Mouse (Mus musculus): ENCODE results near the gene Slc25a41.
"Not testable (repeated sequence)": the region's sequence is repeated elsewhere in the genome, so short reads cannot be mapped to it uniquely, and the experiment has no call there.

Slc25a41 gene

DNA sequence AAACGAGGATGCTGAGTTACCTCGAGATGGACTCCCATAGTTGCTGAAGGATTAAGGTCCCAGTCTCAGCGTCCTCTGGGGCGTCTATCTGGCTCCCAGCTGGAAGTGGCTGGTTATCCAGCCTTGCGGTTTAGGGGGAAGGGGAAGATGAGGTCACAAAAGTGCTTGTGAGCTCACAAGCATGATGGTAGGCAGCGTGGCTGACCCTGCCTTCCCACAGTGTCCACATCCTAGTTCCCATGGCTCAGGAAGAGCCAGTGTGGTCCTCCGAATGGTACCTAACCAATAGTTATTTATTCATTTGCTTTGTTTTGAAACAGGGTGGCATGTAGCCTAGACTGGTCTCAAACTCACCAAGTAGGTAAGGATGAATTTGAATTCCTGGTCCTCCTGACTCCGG lies at the start of gene Slc25a41:
Slc25a41 (minus strand) TSS at position 101 of the 400 bp plus-strand sequence.
- DNase-seq = no peak

DNA sequence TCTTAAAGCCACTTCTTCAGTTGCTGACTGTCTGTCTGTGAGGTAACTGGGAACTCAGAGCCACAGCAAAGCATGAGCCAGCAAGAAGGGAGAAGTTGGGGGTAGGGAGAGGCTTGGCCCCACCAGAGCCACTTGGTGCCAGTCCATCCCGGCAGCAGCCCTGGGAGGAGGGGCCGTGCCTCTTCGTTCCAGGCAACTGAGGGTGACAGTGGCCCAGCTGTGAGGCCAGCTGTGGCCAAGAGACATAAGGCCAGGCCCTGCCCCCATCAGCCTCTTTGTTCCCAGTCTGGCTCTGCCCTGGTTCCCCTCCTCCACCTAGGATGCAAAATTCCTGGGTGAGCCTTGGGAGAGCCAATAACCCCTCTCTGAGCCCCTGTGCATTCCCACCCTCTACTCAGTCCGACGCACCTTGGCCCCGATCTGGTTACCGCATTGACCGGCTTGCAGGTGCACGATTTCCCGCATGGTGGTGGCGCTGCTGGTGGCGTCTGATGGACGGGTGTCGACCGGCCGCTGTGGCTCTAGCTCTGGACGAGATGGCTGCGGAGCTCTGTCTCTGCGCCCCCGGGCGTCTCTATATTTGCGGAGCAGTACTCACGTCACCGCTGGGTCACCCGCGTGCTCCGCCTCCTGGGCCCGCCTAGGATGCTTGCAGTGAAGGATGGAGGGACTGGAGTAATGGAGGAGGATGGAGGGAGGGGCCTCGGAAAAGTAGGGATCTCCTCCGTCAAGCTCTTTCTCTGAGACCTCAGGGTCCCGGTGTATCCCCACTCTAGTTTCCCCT lies 45.8 kb upstream of the Slc25a41 start, which contains the start of gene Tubb4a:
Tubb4a (minus strand) TSS at position 734 of the 784 bp plus-strand sequence.
- peak; percentile 94 to 95 for DNase-seq

DNA sequence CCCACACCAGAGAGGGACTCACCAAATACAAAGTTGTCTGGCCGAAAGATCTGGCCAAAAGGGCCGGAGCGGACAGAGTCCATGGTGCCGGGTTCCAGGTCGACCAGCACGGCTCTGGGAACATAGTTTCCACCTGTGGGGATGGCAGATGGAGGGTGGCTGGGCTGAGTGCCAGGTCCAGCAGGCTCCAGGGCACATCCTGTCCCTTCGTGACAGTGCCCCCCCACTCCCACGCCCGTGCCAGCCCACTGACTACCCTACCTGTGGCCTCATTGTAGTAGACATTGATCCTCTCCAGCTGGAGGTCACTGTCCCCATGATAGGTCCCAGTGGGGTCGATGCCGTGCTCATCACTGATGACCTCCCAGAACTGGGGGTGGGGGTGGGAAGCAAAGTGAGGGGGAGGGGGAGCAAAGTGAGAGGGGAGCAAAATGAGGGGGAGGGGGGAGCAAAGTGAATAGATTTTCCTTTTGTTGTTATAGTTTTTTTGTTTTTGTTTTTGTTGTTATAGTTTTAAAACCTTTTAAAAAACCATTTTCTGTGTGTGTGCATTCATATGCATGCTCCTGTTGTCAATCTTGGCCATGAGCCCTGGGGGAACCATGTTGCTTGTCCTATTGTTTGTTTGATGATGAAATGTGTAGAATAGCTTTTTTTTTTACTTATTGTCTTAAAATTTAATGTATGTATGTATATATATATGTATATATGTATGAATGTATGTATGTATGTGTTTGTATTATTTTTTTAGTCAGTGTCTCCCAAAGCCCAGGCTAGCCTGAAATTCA lies 44.7 kb upstream of the Slc25a41 start:
- DNase-seq = peak; percentile 99

GRCm38 (mm10) chr17:57082481-57082880 lies 41.0 kb upstream of the Slc25a41 start:
- DNase-seq = peak; percentile 74 to 85

DNA sequence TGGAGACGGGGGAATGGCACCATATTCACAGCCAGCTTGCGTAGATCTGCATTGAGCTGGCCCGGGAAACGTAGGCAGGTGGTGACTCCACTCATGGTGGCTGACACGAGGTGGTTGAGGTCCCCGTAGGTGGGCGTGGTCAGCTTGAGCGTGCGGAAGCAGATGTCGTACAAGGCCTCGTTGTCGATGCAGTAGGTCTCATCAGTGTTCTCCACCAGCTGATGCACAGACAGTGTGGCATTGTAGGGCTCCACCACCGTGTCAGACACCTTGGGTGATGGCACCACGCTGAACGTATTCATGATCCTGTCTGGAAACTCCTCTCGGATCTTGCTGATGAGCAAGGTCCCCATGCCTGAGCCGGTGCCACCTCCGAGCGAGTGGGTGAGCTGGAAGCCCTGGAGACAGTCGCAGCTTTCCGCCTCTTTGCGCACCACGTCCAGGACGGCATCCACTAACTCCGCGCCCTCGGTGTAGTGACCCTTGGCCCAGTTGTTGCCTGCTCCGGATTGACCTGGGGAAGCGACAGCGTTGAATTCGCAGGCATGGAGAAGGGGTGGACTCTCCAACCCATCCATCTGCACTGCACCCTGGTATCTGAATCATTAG lies 39.9 kb upstream of the Slc25a41 start:
- DNase-seq = peak; percentile 41 to 49

DNA sequence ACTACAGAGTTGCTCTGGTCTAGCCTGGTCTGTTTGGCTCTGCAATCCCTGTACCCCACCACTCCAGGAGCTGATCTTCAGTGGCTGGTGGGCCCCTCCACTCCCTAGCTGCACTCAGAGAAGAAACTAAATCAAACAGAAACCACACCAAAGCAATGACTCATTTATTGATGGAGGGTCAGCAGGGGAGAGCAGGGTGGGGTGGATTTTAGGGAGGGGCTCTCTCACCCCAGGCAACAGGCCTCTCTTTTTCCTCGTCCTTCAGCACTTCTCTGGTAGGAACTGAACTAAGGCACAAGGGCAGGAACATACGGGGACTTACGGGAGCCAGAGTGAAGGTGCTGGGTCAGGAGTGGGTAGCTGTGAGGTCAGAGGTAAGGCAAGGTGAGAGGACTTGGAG lies 38.5 kb upstream of the Slc25a41 start:
- DNase-seq = no peak

DNA sequence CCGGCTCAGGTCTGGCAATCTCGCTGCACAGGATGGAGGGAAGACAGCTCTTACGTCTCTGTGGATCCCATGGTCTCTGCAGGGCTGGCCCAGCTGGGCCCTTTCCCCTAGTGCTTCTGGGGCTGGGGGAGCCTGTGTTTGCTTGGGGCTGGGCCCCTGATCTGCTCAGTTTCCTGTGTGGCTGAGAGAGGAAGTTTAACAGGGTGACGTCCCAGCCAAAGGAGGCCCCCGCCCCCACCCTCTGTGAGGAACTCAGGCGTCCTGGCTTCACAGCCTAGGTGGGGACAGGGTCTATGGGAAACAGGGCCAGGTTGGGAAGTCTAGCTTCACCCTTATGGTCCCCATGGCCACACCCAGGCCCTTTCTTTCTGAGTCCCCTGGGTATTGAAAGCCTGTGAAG lies 36.9 kb upstream of the Slc25a41 start, which contains the start of gene Dennd1c:
Dennd1c (minus strand) TSS at position 179 of the 400 bp plus-strand sequence.
- peak in 1 of 2 experiments; percentile 30 for DNase-seq

DNA sequence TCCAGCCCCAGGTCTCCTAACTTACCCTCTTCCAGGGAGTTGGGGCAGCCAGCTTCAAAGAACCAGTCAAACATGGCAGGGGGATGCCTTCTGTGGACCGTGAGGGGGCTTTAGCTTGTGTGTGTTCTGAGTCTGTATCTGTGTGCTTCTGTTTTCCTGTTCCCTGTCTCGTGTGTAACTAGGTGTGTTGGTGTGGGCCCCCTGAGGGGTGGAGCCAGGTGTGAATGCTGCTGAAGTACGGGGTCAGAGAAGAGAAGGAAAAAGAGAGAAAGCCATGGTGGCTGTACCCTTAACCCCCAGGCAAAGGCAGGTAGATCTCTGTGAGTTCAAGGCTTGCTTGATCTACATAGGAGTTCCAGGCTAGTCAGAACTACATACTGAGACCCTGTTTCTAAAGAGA lies 35.5 kb upstream of the Slc25a41 start:
- DNase-seq = no peak

DNA sequence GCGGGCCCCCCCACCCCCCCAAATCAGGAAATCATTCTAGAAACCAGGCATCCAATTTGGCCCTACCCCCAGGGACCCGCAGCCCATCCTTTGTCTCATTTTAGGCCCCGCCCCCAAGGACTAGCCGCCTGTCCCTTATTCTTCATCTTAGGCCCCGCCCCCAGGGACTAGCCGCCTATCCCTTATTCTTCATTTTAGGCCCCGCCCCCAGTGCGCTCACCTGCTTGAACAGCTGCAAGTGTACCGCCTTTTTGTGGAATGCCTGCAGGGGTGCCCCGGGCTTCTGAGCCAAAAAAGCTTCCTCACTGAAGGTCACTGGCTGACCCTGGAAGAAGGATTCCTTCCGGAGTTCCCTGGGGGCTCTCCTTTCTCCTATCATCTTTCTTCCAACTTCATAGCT lies 29.2 kb upstream of the Slc25a41 start:
- no peak for DNase-seq

DNA sequence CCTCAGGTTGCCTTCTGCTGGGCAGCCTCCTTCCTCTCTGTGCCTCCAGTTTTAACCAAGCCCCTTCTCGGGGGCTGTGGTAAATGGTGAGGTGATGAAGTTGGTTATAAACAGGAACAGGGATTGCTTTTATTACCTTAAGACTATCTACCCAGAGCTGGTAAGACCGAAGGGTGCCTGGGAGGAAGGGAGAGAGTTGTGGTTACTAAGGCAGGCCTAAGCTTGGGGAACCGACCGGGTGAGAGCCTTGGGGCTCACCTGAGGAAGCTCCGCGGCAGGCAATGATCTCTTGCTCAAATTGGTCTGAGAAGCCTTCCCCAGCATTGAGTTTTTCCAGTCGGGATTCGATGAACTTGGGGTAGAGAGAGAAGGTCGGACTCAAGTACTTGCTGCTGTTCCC lies 28.8 kb upstream of the Slc25a41 start:
- DNase-seq = no peak

GRCm38 (mm10) chr17:57066908-57067307 lies 25.5 kb upstream of the Slc25a41 start:
- no peak for DNase-seq

GRCm38 (mm10) chr17:57063031-57063430 lies 21.6 kb upstream of the Slc25a41 start:
- DNase-seq = no peak

DNA sequence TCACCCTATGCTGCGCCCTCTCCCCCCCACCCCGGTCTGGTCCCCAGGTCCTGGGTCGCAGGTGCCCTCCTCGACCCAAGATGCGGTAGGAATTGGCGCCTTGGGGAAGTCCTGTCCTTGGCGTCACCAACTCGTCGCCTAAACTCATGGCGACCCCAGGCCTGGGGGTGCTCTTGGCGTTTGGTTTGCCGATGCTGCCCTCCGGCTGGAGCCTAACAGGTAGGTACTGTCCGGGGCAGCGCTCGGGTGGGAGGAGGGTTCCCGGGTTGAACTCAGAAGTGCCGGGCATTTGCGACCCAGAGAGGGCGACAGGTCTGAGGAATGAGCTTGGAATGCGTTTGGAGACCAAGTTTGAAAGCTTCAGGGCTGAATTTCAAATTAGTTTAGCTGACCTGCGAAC lies 21.1 kb upstream of the Slc25a41 start:
- DNase-seq = no peak

- peak; percentile 50 to 68 for DNase-seq
Measured at GRCm38 (mm10) chr17:57062011-57062521, 20.6 kb upstream of the Slc25a41 start.

- DNase-seq = peak in 1 of 2 experiments; percentile 29
Measured at GRCm38 (mm10) chr17:57061069-57061468, 19.6 kb upstream of the Slc25a41 start.

DNA sequence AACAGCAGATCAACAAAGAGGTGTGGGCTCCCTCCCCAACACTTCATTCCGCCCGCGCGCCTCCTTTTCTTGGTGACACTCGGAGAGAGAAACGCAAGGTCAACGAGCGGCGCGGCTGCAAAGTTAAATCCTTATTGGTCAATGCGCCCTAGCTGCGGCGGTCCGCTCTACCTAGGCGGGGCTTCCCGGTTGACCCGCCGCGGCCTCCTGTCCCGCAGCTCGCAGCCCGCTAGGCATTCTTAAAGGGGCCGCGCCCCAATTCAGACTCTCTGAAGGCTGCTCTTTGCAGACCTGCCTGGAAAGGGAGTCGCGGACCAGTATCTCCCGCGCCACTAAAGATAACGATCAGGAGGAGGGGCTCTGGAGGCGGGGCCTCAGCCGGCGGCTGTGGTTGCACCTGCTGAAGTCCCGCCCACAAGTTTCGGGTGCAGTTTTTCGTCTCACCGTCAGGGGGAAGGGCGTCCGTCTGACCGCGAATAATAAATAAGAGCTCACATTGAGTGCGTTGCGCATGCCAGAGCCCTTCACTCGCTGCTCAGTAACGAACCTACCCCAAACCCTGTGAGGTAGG lies 18.9 kb upstream of the Slc25a41 start:
- DNase-seq = peak; percentile 98

DNA sequence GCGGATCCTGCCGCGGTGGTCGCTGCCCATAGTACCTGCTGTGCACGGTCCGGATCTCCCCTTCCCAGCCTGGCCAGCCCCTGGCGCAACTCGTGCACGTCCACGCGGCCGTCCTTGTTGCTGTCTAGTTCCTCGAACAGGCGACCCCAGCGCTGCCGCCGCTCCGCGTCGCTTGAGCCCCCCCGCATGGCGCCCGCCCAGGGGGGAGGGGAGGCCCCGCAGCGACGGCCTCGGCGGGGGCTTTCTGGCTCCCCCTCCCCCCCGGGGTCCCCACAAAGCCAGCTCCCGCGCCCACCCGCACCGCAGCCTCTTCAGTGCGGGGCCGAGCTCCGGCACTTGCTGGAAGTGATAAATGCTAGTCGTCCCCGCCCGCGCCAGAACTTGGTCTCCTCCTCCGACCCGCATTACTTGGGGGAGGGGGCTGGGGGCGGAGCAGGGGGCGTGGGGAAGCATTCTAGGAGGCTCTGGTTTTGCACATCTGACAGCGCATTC lies 18.1 kb upstream of the Slc25a41 start, which contains the start of gene Slc25a23:
Slc25a23 (minus strand) TSS at position 378 of the 492 bp plus-strand sequence.
- DNase-seq = peak; percentile 80 to 86

DNA sequence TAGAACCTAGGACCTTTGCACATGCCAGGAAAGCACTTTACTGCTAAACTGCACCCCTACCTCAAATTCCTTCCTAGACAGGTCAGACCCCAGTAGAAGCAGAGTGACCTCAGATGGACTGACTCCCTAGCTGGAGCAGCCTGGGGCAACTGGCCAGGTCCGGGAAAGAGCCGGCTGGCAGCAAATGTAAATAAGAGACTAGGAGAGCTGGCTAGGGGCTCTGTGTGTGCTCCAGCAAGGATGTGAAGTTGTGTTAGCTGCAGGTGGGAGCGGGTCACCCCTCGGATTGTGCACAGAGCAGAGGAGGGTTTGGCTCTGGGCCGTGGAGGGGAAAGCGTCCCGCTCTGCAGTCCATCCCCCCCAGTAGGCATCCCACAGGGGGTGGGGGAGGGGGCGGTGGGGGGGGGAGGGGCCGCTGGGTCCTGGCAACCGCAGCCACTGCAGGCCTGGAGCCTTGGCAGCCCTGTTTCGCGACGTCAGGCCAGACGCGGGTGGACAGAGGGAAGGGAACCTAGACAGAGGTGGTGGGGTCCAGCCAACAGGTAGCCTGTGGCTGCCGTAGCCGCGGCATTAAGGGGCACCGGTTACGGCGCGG lies 17.5 kb upstream of the Slc25a41 start, which contains the start of gene Crb3:
Crb3 (plus strand) TSS at position 215 of the 595 bp plus-strand sequence.
- DNase-seq = peak; percentile 66 to 74

DNA sequence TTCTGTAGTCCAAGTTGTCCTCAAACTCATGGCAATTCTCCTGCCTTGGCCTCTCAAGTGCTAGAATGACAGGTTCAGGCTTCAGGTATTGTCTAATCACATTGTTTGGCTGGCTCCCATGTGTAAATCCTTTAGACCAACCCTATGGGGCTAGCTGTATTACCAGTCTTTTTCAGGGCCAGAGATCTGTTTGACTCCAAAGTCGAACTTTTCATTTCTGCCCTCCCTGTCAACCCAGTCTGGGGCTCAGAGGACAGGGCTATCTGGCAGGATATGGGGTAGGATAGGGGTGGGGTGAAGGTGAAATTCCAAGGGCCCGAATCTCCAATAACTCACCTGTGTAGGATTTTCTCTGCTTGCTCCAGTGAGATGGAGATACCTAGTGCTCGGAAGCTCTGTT lies 14.8 kb upstream of the Slc25a41 start:
- no peak for DNase-seq

- not testable (repeated sequence) for DNase-seq
Measured at GRCm38 (mm10) chr17:57051679-57052078, 10.2 kb upstream of the Slc25a41 start.

GRCm38 (mm10) chr17:57048816-57049215 lies 7.4 kb upstream of the Slc25a41 start:
- DNase-seq = no peak

GRCm38 (mm10) chr17:57047406-57047805 lies 6.0 kb upstream of the Slc25a41 start:
- peak in 1 of 2 experiments; percentile 27 for DNase-seq
